Mouse (Mus musculus) T-cell, adult 2 months (primary cell): ENCODE results near the gene Creb3l1.

ENCODE experiments used
- DNase-seq: peaks from one replicate; pipeline ENCODE4 v3.0.0; 2022; ENCODE audit warnings: low spot score

Creb3l1 gene

DNA sequence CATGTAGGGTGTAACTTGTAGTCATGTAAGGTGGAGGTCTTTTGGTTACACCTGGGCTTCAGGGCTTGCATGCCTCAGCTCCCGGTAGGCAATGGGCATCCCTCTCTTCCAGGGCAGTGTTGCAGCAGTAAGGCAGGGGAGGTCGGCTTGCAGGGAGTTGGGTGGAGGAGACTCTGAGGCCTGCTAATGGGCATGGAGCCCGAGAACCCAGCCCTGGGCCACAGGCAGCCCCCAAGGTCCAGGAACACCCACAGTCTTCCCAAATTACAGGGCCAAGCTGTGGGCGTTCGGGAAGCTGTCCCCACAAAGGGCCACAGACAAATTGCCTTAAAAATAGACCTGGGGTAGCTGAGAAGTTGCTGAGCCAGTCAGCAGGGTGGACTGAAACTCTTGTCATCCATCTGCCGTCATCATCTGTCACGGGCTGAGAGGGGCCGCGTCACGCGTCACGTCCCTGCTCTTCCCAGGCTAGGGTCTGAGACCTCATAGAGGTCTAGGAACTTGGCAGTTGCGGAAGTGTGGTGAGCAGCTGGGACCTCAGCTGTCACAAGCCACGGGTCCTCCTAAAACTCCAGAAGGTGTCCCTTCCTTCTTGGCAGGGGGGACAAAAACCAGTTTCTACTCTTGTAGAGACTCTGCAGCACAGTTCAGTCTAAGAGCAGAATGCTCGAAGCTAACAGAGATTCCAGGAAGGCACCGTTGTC lies 26.2 kb downstream of the Creb3l1 start:
- no peak for DNase-seq

- DNase-seq: no peak
Observed at GRCm38 (mm10) chr2:91996006-91996405, 28.3 kb downstream of the Creb3l1 start.

GRCm38 (mm10) chr2:91993409-91993808 lies 30.9 kb downstream of the Creb3l1 start:
- DNase-seq: no peak

DNA sequence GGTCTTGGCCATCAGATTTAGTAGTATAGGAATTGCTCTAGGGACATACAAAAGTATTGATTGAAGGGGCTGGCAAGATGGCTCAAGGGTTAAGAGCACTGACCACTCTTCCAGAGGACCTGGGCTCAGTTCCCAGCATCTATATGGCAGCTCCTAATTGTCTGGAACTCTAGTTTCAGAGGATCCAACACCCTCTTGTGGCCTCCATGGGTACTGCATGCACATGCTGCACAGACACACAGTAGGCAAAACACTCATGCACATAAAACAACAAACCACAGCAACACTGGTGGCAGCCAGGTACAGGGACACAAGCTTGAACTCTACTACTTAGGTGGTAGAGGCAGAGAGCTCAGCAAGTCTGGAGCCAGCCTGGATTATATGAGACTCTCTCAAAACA lies 34.6 kb downstream of the Creb3l1 start:
- peak; percentile 27 for DNase-seq

GRCm38 (mm10) chr2:91987542-91987941 lies 36.8 kb downstream of the Creb3l1 start:
- peak; percentile 70 for DNase-seq

- peak; percentile 41 for DNase-seq
Observed at GRCm38 (mm10) chr2:91986071-91986470, 38.2 kb downstream of the Creb3l1 start.

- peak; percentile 31 for DNase-seq
Observed at GRCm38 (mm10) chr2:91984906-91985525, 39.3 kb downstream of the Creb3l1 start.

DNA sequence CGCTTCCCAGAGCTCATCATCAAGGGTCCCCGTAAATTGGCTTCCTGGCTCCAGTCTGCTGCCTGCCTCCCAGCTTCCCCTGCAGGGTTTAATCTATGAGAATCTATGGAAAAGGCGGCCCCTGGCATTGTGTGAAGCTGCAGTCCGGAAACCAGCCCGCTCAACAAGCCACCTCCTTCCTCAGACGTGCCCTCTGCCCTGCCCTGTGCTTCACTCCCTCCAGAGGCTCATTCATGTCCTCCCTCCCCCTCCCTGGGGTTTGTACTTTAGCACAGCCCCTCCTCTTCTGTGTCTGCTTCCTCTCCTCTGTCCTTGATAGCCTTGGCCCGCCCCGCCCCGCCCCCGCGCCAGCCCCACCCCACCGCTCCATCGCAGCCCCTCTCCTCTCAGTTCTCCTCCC lies 39.9 kb downstream of the Creb3l1 start:
- peak; percentile 87 for DNase-seq

GRCm38 (mm10) chr2:91980830-91981229 lies 43.5 kb downstream of the Creb3l1 start:
- DNase-seq: no peak

GRCm38 (mm10) chr2:91980245-91980644 lies 44.1 kb downstream of the Creb3l1 start:
- DNase-seq: no peak

- no peak for DNase-seq
Observed at GRCm38 (mm10) chr2:91978547-91978946, 45.8 kb downstream of the Creb3l1 start.

DNA sequence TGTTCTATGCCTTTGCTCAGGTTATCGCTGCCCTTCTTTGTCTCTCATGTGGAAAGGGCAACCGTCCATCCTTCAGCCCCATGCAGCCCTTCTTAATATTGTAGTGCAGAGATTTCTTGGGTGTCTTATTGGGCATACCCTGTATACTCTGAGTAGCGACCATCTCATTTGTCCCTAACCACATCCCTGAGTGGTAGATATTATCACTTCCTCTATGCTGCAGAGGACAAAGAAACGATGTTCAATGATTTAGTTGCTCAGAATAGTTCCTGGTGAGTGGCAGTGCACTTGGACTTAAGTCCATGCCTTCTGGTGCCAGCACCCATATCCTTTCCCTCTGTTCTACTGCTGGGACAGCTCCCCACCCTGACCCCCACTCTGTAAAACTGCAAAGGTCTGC lies 46.3 kb downstream of the Creb3l1 start:
- DNase-seq: no peak

- peak; percentile 74 for DNase-seq
Observed at GRCm38 (mm10) chr2:91975581-91976541, 48.4 kb downstream of the Creb3l1 start, which contains the start of gene Dgkz. Gene Dgkz (minus strand): TSS chr2:91975864.

- no peak for DNase-seq
Observed at GRCm38 (mm10) chr2:91973416-91974135, 50.7 kb downstream of the Creb3l1 start.

DNA sequence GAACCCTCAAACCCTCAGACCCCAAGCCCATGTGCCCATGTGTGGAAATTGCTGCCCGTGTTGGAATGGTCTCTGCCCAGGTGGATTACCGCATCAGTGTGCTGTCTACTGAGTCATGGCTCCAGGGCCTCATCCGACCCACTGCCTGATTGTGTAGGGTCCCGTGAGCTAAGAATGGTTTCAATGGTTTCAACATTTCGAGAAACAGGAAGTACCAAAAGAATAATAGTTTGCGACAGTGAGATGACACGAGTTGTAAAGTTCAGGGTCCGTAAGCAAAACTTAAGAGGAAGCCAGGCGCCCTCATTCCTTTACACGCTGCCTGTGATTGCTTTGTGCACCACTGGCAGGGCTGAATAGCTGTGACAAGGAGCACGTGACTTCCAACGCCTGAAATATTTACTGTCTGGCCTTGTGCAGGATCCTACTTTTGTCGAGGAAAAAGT lies 52.2 kb downstream of the Creb3l1 start:
- DNase-seq: peak; percentile 62

DNA sequence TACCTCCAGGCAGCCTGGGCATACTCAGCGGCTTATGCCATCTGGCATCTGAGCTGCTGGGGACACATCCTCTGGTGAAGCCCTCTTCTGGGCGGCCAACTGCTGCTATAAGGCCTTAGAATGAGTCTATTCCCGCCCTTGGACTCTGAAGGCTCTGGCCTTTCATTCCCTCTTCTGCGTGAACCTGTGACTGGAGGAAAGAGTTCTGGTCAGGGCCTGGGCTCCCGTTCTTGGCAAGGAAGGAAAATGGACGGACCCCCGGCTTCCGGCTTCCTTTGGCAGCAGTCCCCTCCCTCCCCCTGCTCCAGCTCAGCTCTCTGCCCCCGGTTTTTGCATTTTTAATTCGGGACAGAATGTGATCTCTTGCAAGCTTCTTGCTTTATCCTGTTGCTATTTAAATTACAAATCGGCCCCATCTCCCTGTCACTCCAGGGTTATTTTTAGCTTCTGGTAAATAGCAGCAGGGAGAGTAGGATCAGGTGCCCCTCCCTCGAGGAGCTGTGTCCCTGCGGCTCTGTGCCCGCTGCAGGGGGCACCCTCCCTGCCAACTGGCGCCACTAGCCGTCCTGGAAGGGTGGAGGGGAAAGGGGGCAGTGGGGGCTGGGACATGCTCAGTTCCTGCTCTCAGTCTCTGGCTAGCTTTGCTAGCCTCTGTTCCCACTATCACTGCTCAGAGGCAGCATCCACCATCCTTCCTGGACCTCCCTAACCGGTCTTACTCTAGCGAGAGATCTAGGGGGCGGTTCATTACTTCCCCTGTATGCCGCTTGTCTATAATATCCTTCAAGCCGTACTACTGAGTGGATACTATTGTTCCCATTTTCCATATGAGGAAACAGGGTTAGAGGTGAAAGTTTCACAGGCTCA lies 52.8 kb downstream of the Creb3l1 start:
- DNase-seq: no peak

DNA sequence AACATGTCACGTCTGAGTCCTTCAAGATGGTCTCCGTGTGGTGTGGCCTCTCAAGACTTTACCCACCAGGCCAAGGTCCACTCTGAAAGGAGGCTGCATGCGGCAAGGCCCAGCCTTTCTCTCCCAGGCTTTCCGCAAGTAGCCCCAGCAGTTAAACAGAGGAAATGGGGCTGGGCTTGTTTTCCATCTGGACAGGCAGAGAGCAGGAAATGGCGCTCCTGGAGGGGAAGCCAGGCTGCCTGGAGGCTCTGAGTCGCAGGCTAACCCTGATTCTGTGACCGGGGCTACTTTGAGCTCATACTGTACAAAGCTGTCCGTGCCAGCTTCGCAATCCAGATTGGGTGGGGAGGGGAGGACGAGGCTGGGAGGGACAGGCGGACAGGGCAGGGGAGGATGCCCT lies 56.3 kb downstream of the Creb3l1 start:
- no peak for DNase-seq

DNA sequence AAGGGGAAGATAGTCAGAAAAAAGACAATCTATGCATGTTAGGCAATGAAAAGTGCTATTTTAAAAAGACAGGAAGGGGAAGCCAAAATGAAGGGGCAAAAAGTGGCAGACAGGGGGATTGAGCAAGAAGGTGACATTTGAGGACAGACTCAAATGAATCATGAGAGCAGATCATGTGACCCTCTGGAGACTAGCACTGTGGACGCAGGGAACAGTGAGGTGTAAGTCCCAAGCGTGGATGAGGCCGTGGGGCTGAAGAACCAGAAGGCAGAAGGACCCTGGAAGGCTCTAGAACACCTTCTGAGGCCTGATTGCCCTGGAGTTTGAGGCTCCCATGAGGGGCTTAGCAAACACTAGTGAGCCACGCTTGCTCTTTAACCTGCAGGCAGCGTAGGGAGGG lies 57.9 kb downstream of the Creb3l1 start:
- no peak for DNase-seq

DNA sequence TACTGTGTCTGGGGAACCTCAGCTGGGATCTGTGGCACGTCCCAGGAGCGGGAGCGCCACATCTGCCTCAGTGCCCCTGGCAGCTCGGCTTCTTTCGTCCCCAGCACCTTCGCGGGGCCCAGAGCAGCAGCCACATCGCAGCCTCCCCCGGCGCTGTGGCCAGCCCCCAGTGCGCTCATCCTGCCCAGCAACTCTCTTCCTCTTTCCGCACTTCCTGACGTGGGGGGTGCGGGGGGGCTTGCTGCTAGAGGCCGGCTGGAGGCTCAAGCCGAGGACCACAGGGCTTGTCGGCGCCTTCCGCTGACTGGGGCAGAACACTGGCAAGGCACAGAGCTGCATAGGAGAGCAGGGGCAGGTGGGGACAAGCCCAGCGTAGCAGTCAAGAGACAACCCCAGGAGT lies 58.9 kb downstream of the Creb3l1 start:
- peak; percentile 37 for DNase-seq

GRCm38 (mm10) chr2:91964610-91965204 lies 59.6 kb downstream of the Creb3l1 start:
- no peak for DNase-seq
